Mouse (Mus musculus): ENCODE measurements at regions not wholly inside any gene's neighbourhood (a gene's known extent, or its start where the extent isn't known, plus 50 kb on each side); places are given as distances from the start of the nearest gene placed in this dataset.

- no peak for DNase-seq (ENCODE audit: low spot score in 2 of 2)
Measured at GRCm38 (mm10) chr12:13834723-13835122, 317.1 kb downstream of the Fam84a start.

GRCm38 (mm10) chr12:13825899-13826298 lies 326.0 kb downstream of the Fam84a start:
- no peak for DNase-seq (ENCODE audit: low spot score in 2 of 2)

GRCm38 (mm10) chr12:13815500-13815899 lies 336.4 kb downstream of the Fam84a start:
- no peak for DNase-seq (ENCODE audit: low spot score in 2 of 2)

- DNase-seq (ENCODE audit: low spot score in 2 of 2) = no peak
Measured at GRCm38 (mm10) chr12:13810155-13810515, 341.7 kb downstream of the Fam84a start.

- DNase-seq (ENCODE audit: low spot score in 2 of 2) = no peak
Measured at GRCm38 (mm10) chr12:13809291-13810154, 342.3 kb downstream of the Fam84a start.

GRCm38 (mm10) chr12:13779752-13780151 lies 372.1 kb downstream of the Fam84a start:
- no peak for DNase-seq (ENCODE audit: low spot score in 2 of 2)

- DNase-seq (ENCODE audit: low spot score in 2 of 2) = no peak
Measured at GRCm38 (mm10) chr12:13776687-13777086, 375.2 kb downstream of the Fam84a start.

- DNase-seq (ENCODE audit: low spot score in 2 of 2) = no peak
Measured at GRCm38 (mm10) chr12:13769696-13770095, 382.2 kb downstream of the Fam84a start.

GRCm38 (mm10) chr12:13769156-13769555 lies 382.7 kb downstream of the Fam84a start:
- DNase-seq (ENCODE audit: low spot score in 2 of 2) = no peak

GRCm38 (mm10) chr12:13766486-13766885 lies 385.4 kb downstream of the Fam84a start:
- no peak for DNase-seq (ENCODE audit: low spot score in 2 of 2)

- DNase-seq (ENCODE audit: low spot score in 2 of 2) = no peak
Measured at GRCm38 (mm10) chr12:13753878-13754277, 398.0 kb downstream of the Fam84a start.

- DNase-seq (ENCODE audit: low spot score in 2 of 2) = no peak
Measured at GRCm38 (mm10) chr12:13744323-13744931, 407.4 kb downstream of the Fam84a start.

GRCm38 (mm10) chr12:13729901-13730637 lies 421.8 kb downstream of the Fam84a start:
- DNase-seq (ENCODE audit: low spot score in 2 of 2) = no peak

GRCm38 (mm10) chr12:13728986-13729385 lies 422.9 kb downstream of the Fam84a start:
- DNase-seq (ENCODE audit: low spot score in 2 of 2) = no peak

GRCm38 (mm10) chr12:13724511-13724910 lies 427.3 kb downstream of the Fam84a start:
- no peak for DNase-seq (ENCODE audit: low spot score in 2 of 2)

- no peak for DNase-seq (ENCODE audit: low spot score in 2 of 2)
Measured at GRCm38 (mm10) chr12:13709806-13710205, 440.9 kb downstream of the Nbas start.

GRCm38 (mm10) chr12:13707747-13708146 lies 438.8 kb downstream of the Nbas start:
- DNase-seq (ENCODE audit: low spot score in 2 of 2) = no peak

GRCm38 (mm10) chr12:13706510-13706909 lies 437.6 kb downstream of the Nbas start:
- DNase-seq (ENCODE audit: low spot score in 2 of 2) = no peak

- DNase-seq (ENCODE audit: low spot score in 2 of 2) = no peak
Measured at GRCm38 (mm10) chr12:13703604-13704003, 434.7 kb downstream of the Nbas start.

- DNase-seq (ENCODE audit: low spot score in 2 of 2) = no peak
Measured at GRCm38 (mm10) chr12:13699858-13700257, 430.9 kb downstream of the Nbas start.

- DNase-seq (ENCODE audit: low spot score in 2 of 2) = no peak
Measured at GRCm38 (mm10) chr12:13698834-13699233, 429.9 kb downstream of the Nbas start.

- no peak for DNase-seq (ENCODE audit: low spot score in 2 of 2)
Measured at GRCm38 (mm10) chr12:13691394-13692165, 422.6 kb downstream of the Nbas start.
